Mouse (Mus musculus): ENCODE results near the gene Wdr83. TPM values are rescaled to one million over a fixed set of nuclear protein-coding genes. Genes with fewer than 3 reads are reported as not detected.
"Not testable (repeated sequence)": the region's sequence is repeated elsewhere in the genome, so short reads cannot be mapped to it uniquely, and the experiment has no call there.

Wdr83 gene
- total RNA-seq, 2 experiments from 2014 or later = 27.5 to 36.1 TPM

- not testable (repeated sequence) for DNase-seq (ENCODE audit: low spot score in 2 of 2)
- intact Hi-C loops (cut with DNase I) = loop anchor here (2.0 to 10.0 kb wide), 2 partner anchors 89 to 213 kb away; partner anchors contain the start of genes Orc6 and Vps35
Observed at GRCm38 (mm10) chr8:85082169-85082568, 1.1 kb upstream of the Wdr83 start.

GRCm38 (mm10) chr8:85080532-85081215, 432 bp downstream of the Wdr83 start, which contains the start of gene Wdr83os:
TSS of gene Wdr83os (plus strand) at chr8:85080740.
- peak in 1 of 2 experiments; percentile 59 for DNase-seq (ENCODE audit: low spot score in 2 of 2)
- intact Hi-C loops (cut with DNase I) = loop anchor here (10.0 kb wide), 1 partner anchor 214 kb away; the partner anchor contains the start of genes Orc6 and Vps35

GRCm38 (mm10) chr8:85080214-85080531, 933 bp downstream of the Wdr83 start:
- no peak for DNase-seq (ENCODE audit: low spot score in 2 of 2)

GRCm38 (mm10) chr8:85076993-85077392, 4.1 kb downstream of the Wdr83 start:
- intact Hi-C loops (cut with DNase I) = no loop called here
- peak; percentile 89 to 91 for DNase-seq (ENCODE audit: low spot score in 2 of 2)

More at GRCm38 (mm10) chr8:85080214-85080531, 933 bp downstream of the Wdr83 start:
- intact Hi-C loops (cut with DNase I) = loop anchor here (10.0 kb wide), 1 partner anchor 215 kb away; the partner anchor contains the start of genes Orc6 and Vps35

- DNase-seq (ENCODE audit: low spot score in 2 of 2) = no peak
- intact Hi-C loops (cut with DNase I) = no loop called here
Observed at GRCm38 (mm10) chr8:85076001-85076400, 5.1 kb downstream of the Wdr83 start.

- intact Hi-C loops (cut with DNase I) = no loop called here
- DNase-seq (ENCODE audit: low spot score in 2 of 2) = no peak
Observed at GRCm38 (mm10) chr8:85074617-85075016, 6.5 kb downstream of the Wdr83 start.

GRCm38 (mm10) chr8:85074167-85074566, 6.9 kb downstream of the Wdr83 start:
- intact Hi-C loops (cut with DNase I) = no loop called here
- DNase-seq (ENCODE audit: low spot score in 2 of 2) = no peak

- DNase-seq (ENCODE audit: low spot score in 2 of 2) = no peak
- intact Hi-C loops (cut with DNase I) = no loop called here
Observed at GRCm38 (mm10) chr8:85073041-85073612, 8.0 kb downstream of the Wdr83 start.

- DNase-seq (ENCODE audit: low spot score in 2 of 2) = no peak
Observed at GRCm38 (mm10) chr8:85072364-85072929, 8.7 kb downstream of the Wdr83 start.

GRCm38 (mm10) chr8:85071514-85072281, 9.4 kb downstream of the Wdr83 start, which contains the start of gene Dhps:
TSS of gene Dhps (plus strand) at chr8:85071757.
- intact Hi-C loops (cut with DNase I) = no loop called here
- peak; percentile 93 to 94 for DNase-seq (ENCODE audit: low spot score in 2 of 2)

More at GRCm38 (mm10) chr8:85072364-85072929, 8.7 kb downstream of the Wdr83 start:
- intact Hi-C loops (cut with DNase I) = no loop called here

- DNase-seq (ENCODE audit: low spot score in 2 of 2) = no peak
- intact Hi-C loops (cut with DNase I) = no loop called here
Observed at GRCm38 (mm10) chr8:85071041-85071440, 10.1 kb downstream of the Wdr83 start.

- DNase-seq (ENCODE audit: low spot score in 2 of 2) = no peak
- intact Hi-C loops (cut with DNase I) = no loop called here
Observed at GRCm38 (mm10) chr8:85067982-85068381, 13.1 kb downstream of the Wdr83 start, which contains the start of gene Gm5741. TSS of gene Gm5741 (minus strand) at chr8:85067982.

GRCm38 (mm10) chr8:85067155-85067554, 14.0 kb downstream of the Wdr83 start:
- intact Hi-C loops (cut with DNase I) = no loop called here
- no peak for DNase-seq (ENCODE audit: low spot score in 2 of 2)

GRCm38 (mm10) chr8:85065213-85065612, 15.9 kb downstream of the Wdr83 start:
- intact Hi-C loops (cut with DNase I) = no loop called here
- DNase-seq (ENCODE audit: low spot score in 2 of 2) = no peak

- DNase-seq (ENCODE audit: low spot score in 2 of 2) = no peak
- intact Hi-C loops (cut with DNase I) = no loop called here
Observed at GRCm38 (mm10) chr8:85062603-85063002, 18.5 kb downstream of the Wdr83 start.

- intact Hi-C loops (cut with DNase I) = no loop called here
- peak; percentile 94 to 95 for DNase-seq (ENCODE audit: low spot score in 2 of 2)
Observed at GRCm38 (mm10) chr8:85059879-85060616, 21.1 kb downstream of the Wdr83 start, which contains the start of gene Fbxw9. TSS of gene Fbxw9 (plus strand) at chr8:85060055.

GRCm38 (mm10) chr8:85057367-85057766, 23.7 kb downstream of the Wdr83 start:
- no peak for DNase-seq (ENCODE audit: low spot score in 2 of 2)
- intact Hi-C loops (cut with DNase I) = no loop called here

- intact Hi-C loops (cut with DNase I) = no loop called here
- DNase-seq (ENCODE audit: low spot score in 2 of 2) = no peak
Observed at GRCm38 (mm10) chr8:85043619-85044018, 37.5 kb downstream of the Wdr83 start.

Data from left cerebral cortex, postnatal 14 days (tissue).